Mouse (Mus musculus): ENCODE data around the gene Nav2. TPM values are rescaled to one million over a fixed set of nuclear protein-coding genes. Genes with fewer than 3 reads are reported as not detected.

Nav2 gene
- polyA plus RNA-seq, 1 experiment from 2014 or later, result 34.9 TPM

- no peak overlapping the region for H3K27ac ChIP-seq (replicated peaks in 1 of 2; ENCODE audit: control insufficient read depth in 1 of 2, insufficient read depth in 1 of 2, low read depth in 2 of 2, low read length in 2 of 2)
- peak overlapping the region; percentile 50 for H3K4me2 ChIP-seq (ENCODE audit: low read length)
- ATAC-seq (ENCODE audit: insufficient number of reproducible peaks, insufficient read depth, low FRiP score, low read depth), result no peak
- 2% methylated on average over 35 of the region's 35 CpGs for WGBS
- H3K4me3 ChIP-seq (ENCODE audit: control insufficient read depth in 1 of 2, insufficient read depth in 1 of 2, low read depth in 1 of 2, low read length in 2 of 2), result peak overlapping the region; percentile 12 to 22; a peak in 3 of 4 replicates
- no peaks in the 10 kb centered on the region for H3K36me3 ChIP-seq (ENCODE audit: control insufficient read depth, insufficient read depth, low read length)
- H3K9ac ChIP-seq (ENCODE audit: low read length), result no peak overlapping the region
- peaks cover 67% of the 10 kb centered on the region for H3K27me3 ChIP-seq (ENCODE audit: control insufficient read depth, insufficient read depth, low read length)
- no peaks in the 10 kb centered on the region for H3K9me3 ChIP-seq (ENCODE audit: control insufficient read depth, low read length)
- peaks cover 5 to 13% of the 10 kb centered on the region in 2 experiments for H3K4me1 ChIP-seq (ENCODE audit: control insufficient read depth in 2 of 2, insufficient read depth in 2 of 2, low read length in 2 of 2)
Measured at GRCm38 (mm10) chr7:49638941-49639776, 730.6 kb downstream of the Nav2 start.

DNA sequence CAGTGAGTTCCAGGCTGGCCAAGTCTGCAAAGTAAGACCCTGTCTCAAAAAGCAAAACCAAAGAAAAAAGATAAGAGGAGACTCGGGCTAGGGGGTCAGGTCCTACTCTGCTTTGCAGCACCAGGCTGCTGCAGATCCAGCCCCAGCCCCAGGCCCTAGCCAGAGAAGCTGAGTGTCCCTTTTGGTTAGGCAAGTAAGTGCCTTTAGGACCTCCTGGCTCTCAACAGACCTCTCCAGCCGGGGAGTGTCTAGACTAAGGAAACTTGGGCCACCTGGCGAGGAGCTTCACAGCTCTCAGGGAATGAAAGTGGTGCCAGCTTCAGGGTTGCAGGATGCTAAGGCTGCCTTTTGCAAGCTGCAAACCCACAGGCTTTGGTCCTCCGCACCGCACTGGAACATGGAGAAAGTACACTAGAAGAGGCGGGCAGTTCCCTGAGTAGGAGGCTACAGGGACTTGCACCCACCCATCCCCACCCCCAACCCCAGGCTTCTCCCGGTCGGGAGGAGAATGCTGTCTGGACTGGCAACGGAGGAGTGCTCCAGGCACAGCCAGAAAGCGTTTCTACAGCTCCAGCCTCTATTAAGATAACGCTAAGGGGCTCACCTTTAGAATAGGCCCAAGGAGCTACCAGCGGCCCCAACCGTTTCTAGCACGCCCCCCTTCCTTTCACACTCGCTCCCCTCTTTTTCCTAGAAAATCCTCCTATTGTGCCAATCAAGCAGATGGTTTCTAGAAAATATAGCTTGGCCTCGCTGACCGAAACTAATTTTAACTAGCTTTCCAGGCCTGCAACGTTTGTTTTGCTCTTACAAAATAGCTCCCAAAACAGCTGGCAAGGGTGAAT is 731.6 kb downstream of the Nav2 start:
- peaks cover 58% of the 10 kb centered on the region for H3K27me3 ChIP-seq (ENCODE audit: control insufficient read depth, insufficient read depth, low read length)
- no peak overlapping the region for H3K4me2 ChIP-seq (ENCODE audit: low read length)
- no peaks in the 10 kb centered on the region for H3K9me3 ChIP-seq (ENCODE audit: control insufficient read depth, low read length)
- peaks cover 5% of the 10 kb centered on the region in 2 experiments; a peak in 3 of 4 replicates for H3K4me1 ChIP-seq (ENCODE audit: control insufficient read depth in 2 of 2, insufficient read depth in 2 of 2, low read length in 2 of 2)
- WGBS, result 17% methylated on average over 18 of the region's 18 CpGs
- H3K27ac ChIP-seq (replicated peaks in 1 of 2; ENCODE audit: control insufficient read depth in 1 of 2, insufficient read depth in 1 of 2, low read depth in 2 of 2, low read length in 2 of 2), result no peak overlapping the region
- no peaks in the 10 kb centered on the region for H3K36me3 ChIP-seq (ENCODE audit: control insufficient read depth, insufficient read depth, low read length)
- no peak overlapping the region for H3K9ac ChIP-seq (ENCODE audit: low read length)
- no peak overlapping the region for H3K4me3 ChIP-seq (ENCODE audit: control insufficient read depth in 1 of 2, insufficient read depth in 1 of 2, low read depth in 1 of 2, low read length in 2 of 2)
- no peak for ATAC-seq (ENCODE audit: insufficient number of reproducible peaks, insufficient read depth, low FRiP score, low read depth)

DNA sequence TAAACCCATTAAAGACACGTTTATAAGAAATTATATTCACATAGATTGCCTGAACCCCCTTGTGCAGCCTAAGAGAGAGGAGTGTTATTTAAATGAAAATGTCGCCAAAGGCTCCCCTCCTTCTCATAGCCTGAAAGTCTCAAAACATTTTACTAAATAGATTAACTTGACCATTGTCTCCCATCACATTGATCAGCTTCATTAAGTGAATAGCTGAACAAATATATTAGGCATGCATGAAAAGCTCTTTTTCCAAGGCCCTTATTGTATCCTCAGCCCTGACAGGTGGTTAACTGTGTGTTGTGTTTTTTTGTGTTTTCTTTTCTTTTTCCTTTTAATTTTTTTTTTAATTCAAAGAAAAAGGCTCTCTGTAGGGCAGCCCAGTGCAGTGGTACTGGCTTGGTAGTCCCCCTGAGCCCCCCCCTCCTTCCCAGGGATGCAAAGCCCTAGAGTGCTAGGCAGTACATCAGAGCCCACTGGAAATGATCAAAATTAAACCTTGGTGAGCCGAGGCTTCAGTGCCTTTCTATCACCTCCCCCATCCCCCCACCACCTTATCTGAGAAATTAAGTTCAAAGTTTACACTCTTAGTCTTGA is 732.3 kb downstream of the Nav2 start:
- Histone ChIP-seq H3K9me3 (ENCODE audit: control insufficient read depth, low read length) (no peaks in the 10 kb centered on the region), H3K27ac (replicated peaks in 1 of 2; ENCODE audit: control insufficient read depth in 1 of 2, insufficient read depth in 1 of 2, low read depth in 2 of 2, low read length in 2 of 2) (no peak overlapping the region), H3K4me2 (ENCODE audit: low read length) (no peak overlapping the region), H3K4me1 (ENCODE audit: control insufficient read depth in 2 of 2, insufficient read depth in 2 of 2, low read length in 2 of 2) (peaks cover 3 to 5% of the 10 kb centered on the region in 2 experiments; a peak in 3 of 4 replicates), H3K36me3 (ENCODE audit: control insufficient read depth, insufficient read depth, low read length) (no peaks in the 10 kb centered on the region), H3K9ac (ENCODE audit: low read length) (no peak overlapping the region), H3K27me3 (ENCODE audit: control insufficient read depth, insufficient read depth, low read length) (peaks cover 51% of the 10 kb centered on the region), H3K4me3 (ENCODE audit: control insufficient read depth in 1 of 2, insufficient read depth in 1 of 2, low read depth in 1 of 2, low read length in 2 of 2) (no peak overlapping the region)
- no peak for ATAC-seq (ENCODE audit: insufficient number of reproducible peaks, insufficient read depth, low FRiP score, low read depth)
- 25% methylated on average over 3 of the region's 3 CpGs for WGBS

Other genes starting within 250 kb of the Nav2 start
- gene Zdhhc13, start 119.7 kb upstream of the Nav2 start, polyA plus RNA-seq (2014; fragmentation: Nextera tagmentation; extraction: Ambion mirVana), result 34.6 and 36.2 TPM in 2 replicates
- gene Csrp3, start 60.7 kb upstream of the Nav2 start, polyA plus RNA-seq (2014; fragmentation: Nextera tagmentation; extraction: Ambion mirVana), result 1,942 and 2,129 TPM in 2 replicates
- 16.6 and 16.9 TPM in 2 replicates for gene E2f8, start 27.1 kb upstream of the Nav2 start, polyA plus RNA-seq (2014; fragmentation: Nextera tagmentation; extraction: Ambion mirVana)